Mouse (Mus musculus): ENCODE data around the gene Olfr507.
"Not testable (repeated sequence)": the region's sequence is repeated elsewhere in the genome, so short reads cannot be mapped to it uniquely, and the experiment has no call there.

The Olfr507 gene

DNA sequence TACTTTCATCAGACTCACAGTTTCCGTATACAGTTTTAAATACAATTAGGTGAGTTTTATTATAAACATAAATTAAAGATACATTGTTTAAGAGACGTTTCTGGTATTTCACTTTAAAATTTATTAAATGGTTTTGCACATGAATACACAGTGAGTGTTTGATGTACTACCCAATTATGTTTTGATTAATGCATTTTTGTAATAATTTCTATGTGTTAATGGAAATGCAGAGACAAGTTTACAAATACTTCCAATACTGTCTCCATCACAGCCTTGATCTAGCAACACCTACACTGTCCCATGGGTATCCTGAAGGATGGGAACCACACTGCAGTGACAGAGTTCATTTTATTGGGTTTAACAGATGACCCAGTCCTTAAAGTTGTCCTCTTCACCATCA is at the start of gene Olfr507:
Gene Olfr507, plus strand, starts transcription at position 301 of the 400 bp plus-strand sequence.
- no peak for DNase-seq (ENCODE audit: low spot score)

DNA sequence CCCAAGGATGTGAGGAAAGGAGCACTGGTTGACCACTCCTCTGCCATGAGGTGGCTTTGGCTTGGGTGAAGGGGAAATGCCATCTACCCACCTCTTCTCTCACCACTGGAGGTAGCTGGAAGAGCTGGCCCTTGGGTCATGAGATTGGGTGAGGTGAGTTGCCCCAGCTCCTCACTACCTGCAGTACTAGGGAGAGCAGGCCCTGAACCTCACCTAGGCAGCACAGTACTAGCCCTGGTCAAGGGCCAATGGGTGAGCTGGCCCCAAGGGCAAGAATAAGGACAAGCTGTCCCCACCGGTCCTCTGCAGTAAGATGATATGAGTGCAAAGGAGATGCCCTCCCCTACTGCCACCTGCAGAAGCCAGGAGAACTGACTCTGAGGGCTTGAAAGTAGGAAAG is 31.8 kb upstream of the Olfr507 start:
- DNase-seq (ENCODE audit: low spot score): no peak

DNA sequence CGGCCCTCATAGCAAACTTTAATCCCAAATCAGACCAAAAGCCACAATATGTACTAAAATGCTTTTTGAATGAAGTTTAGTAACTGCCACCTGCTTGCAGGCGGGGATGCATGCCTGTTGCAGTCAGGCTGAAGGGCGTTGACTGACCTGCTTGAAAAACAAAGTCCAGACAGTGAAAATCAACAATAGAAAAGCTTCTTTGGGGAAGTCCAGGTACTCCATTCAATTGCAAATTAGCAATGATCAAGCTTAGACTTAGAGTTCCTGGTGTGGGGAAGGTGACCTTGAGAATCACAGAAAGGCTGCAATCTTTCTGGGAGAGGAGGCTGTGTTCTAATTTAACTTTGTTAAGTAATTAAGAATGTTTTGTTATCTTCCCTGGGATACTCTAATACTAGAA is 19.7 kb upstream of the Olfr507 start:
- DNase-seq (ENCODE audit: low spot score): not testable (repeated sequence)

DNA sequence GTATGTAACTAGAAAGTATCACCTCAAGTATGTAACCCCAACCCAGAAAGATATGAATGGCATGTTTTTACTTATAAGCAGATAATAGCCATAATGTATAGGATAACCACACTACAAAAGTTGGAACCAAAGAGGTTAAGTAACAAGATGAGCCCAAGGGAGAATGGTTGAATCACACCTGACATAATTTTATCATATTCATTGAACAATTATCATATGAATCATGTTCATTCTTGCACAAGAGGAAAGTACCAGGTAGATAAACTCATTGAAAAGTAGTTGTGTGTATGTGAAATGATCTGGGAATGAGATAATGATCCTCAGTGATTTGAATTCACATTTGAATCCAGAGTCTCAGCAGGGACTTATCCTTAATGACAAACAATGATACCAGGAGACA is 11.1 kb upstream of the Olfr507 start, which contains the start of gene Olfr506:
Gene Olfr506, plus strand, starts transcription at position 301 of the 400 bp plus-strand sequence.
- DNase-seq (ENCODE audit: low spot score): no peak

DNA sequence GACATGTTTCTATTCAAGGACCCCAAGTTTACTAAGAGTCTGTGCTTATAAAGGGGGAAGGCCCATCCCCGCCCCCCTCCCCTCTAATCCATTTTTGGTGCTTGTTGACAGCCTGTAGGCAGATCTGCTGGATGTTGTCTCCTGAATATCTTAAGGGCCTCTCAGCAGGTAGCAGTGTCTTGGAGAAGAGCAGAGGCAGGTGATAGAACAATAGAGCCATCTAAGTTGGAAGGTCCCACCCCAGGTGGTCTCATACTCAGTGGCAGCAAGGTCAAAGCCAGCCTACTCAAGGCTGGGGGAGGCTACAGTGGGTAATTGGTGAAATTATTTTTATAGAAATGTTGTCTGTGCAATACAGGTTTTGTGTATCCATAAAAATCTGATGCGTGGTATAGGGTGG is 7.5 kb upstream of the Olfr507 start:
- no peak for DNase-seq (ENCODE audit: low spot score)

DNA sequence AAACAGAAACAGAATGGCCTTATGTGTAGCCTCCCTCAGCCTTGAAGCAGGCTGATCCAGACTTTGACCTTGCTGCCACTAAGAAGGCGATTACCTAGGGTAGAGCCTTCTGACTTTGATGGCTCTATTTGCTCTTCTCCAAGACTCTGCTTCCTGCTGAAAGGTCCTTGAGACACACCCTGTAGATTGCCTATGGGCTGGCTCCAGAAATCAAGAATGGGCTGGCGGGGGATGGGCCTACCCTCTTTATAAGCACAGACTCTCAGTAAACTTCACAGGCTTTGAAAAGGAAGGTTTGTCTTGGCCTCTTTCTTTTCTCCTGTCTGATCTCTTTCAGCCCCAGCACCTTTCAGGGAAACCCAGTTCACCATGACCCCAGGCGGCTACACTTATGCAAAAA is 4.8 kb upstream of the Olfr507 start:
- DNase-seq (ENCODE audit: low spot score): not testable (repeated sequence)

DNA sequence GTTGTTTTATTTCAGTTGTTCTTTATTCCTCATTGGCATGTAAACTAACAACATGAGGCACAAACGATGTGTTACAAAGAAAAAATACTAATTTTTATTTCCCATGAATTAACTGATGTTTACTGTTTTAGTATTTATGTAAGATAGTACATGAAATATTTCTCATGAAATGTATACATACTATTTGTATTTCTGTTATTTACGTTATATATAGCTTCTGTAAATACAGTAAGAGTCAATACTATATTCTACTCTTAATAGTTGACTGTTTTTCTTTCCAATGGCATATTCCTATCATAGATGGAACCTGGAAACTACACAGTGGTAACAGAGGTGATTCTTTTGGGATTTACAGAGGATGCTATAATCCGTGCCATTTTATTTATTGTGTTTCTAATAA is 8.1 kb downstream of the Olfr507 start, which contains the start of gene Olfr508:
Gene Olfr508, plus strand, starts transcription at position 301 of the 400 bp plus-strand sequence.
- DNase-seq (ENCODE audit: low spot score): no peak

DNA sequence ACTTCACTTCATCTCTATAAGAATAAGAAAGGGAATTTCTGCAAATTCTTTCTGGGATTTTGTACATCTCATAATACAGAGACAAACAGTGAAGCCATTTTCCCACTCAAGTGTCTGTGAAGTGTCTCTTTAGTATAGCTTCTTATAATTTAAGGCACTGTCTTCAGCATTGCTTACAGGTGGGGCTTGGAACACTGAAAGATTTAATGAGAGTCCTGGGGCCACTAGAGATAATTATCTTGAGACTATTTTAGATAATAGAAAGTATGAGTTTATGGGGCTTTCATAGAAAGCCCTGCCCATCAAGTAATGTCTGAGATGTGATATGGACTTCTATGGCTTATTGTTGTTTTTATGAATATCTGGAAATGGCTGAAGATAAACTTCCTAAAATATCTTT is 30.2 kb downstream of the Olfr507 start, which contains the start of gene Olfr509:
Gene Olfr509, minus strand, starts transcription at position 101 of the 400 bp plus-strand sequence.
- no peak for DNase-seq (ENCODE audit: low spot score)

DNA sequence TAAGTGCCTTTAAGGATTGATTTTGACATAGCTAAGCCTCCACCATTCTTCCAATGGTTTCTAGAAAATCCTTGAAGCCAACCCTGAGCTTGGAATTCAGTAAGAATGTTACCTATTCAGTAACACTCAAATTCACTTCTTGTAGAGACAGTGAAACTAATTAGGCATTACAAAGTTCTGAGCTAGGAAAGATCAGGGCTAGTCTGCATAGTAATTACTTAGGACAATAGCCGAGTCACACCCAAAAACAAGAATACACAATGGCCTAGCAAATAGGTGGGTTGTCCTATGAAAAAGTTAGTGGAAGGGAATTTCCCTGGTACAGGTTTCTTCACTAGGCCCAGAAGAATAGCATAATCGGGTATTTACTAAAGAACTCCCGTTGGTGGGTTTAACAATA is 40.8 kb downstream of the Olfr507 start:
- DNase-seq (ENCODE audit: low spot score): no peak

DNA sequence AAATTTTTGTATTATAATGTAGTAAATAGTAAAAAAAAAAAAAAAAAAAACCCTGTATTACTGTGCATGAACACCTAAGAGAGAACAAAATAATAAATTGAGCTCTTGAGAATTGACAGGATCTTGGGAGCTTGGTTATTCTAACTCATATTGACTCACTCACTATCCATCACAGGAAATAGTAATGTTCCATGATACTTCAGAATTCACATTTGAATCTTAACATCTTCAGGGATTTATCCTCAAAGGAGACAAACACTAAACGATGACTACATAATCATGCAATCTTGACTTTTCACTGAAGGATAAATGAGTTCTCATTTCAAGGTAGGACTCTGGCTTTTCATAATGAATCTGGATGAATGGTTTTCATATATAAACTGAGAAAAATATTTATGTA is 44.5 kb downstream of the Olfr507 start, which contains the start of gene Olfr510:
Gene Olfr510, plus strand, starts transcription at position 301 of the 400 bp plus-strand sequence.
- DNase-seq (ENCODE audit: low spot score): no peak

DNA sequence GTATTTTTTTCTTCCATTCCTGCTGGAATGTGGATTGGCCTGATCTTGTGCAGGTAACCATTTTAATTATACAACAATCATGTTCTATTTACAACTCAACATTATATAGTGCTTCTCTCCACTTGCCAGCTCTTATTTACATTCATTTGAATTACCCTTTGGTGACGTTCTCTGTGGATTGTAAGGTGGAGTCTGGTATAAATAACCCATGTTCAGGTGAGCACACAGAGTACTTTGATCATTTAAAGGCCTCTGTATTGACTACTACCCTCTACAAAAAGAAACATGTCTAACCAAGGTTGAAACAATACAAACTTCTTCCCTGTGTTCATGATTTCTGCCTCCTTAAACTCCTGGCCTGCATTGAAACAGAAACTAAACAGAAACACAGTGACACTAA is 49.4 kb downstream of the Olfr507 start:
- no peak for DNase-seq (ENCODE audit: low spot score)
